34 mouse cellular contexts compared by ENCODE assay signal in the genomic region with DNA sequence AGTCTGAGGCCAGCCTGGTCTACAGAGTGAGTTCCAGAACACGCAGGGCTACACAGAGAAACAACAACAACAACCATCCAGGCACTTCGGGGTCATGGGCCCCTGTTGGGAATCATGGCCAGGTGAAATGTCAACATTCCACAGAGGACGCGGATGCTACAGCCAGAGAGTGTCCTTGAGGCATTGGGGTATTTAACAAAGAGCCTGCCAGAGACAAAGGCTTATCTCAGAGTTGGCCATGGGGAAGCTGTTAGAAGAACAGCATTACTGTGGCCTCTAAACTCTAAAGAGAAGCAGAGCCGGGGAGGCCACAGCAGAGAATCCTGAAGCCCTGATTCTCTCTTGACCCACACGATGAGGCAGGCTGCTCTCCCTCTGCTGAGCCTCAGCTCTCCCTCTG. TPM values are rescaled to one million over a fixed set of nuclear protein-coding genes. Genes with fewer than 3 reads are reported as not detected.
DNase-seq lines count a peak whose midpoint lies in the region; TF ChIP-seq lines count a peak whose summit lies in the region.
"Had no signal": no experiment of that assay in that cellular context is flagged by ENCODE, and none has a peak within 500 bp of the region (broad histone marks: within the 10 kb centered on the region; RNA-seq: fewer than 3 reads in every experiment).

No protein-coding gene starts in this region.

- H3K27ac ChIP-seq in gastrocnemius, adult 2 months: peak overlapping the region; percentile 92
- H3K27ac ChIP-seq: embryonic facial prominence, embryonic 12.5 days; embryonic facial prominence, embryonic 15.5 days; hindbrain, embryonic 10.5 days; hindbrain, embryonic 13.5 days; intestine, embryonic 15.5 days had no signal

- TF ChIP-seq CTCF in gastrocnemius, adult 2 months (IDR thresholded peaks at IDR 0.05): no peak

- DNase-seq in adrenal gland, adult 2 months: peak; percentile 47
- DNase-seq in adrenal gland, postnatal 10 days: no peak
- DNase-seq in gastrocnemius, adult 2 months: no peak
- DNase-seq in gastrocnemius, postnatal 36 days: no peak
- peak; percentile 75 for DNase-seq in R1 (ENCODE audit: low read depth, low spot score)
- DNase-seq in kidney, postnatal 25 days: no peak
- DNase-seq: adrenal gland, postnatal 25 days; B cell, adult 2 months; cerebellum, postnatal 25 days; forebrain, postnatal 0 days; gastrocnemius, postnatal 25 days; heart, postnatal 36 days; kidney, adult 11 months; kidney, adult 8-10 months had no signal

- intact Hi-C loops in gastrocnemius, adult 2 months (cut with DNase I): no loop called here
- intact Hi-C loops in gastrocnemius, postnatal 36 days (cut with DNase I): no loop called here

- H3K4me3 ChIP-seq in gastrocnemius, adult 2 months: peak overlapping the region; percentile 3
- H3K4me3 ChIP-seq: embryonic facial prominence, embryonic 12.5 days; embryonic facial prominence, embryonic 15.5 days; hindbrain, embryonic 10.5 days; hindbrain, embryonic 13.5 days; intestine, embryonic 15.5 days had no signal

RNA-seq across cellular contexts. Expression of gene Fitm2, which starts 3.6 kb away (rescaled TPM):
- total RNA-seq in adrenal gland, adult 2 months (2021): 100 to 1,000 TPM in 1 of 2 experiments, 10 to 100 TPM in 1; 88.8 to 102 TPM
- polyA plus RNA-seq in adrenal gland, adult 2 months (2012; rRNA removed): 58.7 and 60.9 TPM in 2 replicates
- total RNA-seq in adrenal gland, postnatal 10 days (2021): 10 to 100 TPM; 76.9 to 91.9 TPM
- total RNA-seq in gastrocnemius, adult 2 months (2021): 100 to 1,000 TPM in 1 of 2 experiments, 10 to 100 TPM in 1; 73.8 to 106 TPM
- 10 to 100 TPM; 70.2 to 84.3 TPM for total RNA-seq in gastrocnemius, postnatal 36 days (2021)

RNA-seq across cellular contexts. Expression of gene R3hdml, which starts 23.3 kb away (rescaled TPM):
- total RNA-seq in adrenal gland, adult 2 months (2021): not detected
- not detected in 2 replicates for polyA plus RNA-seq in adrenal gland, adult 2 months (2012; rRNA removed)
- not detected for total RNA-seq in adrenal gland, postnatal 10 days (2021)
- not detected for total RNA-seq in gastrocnemius, adult 2 months (2021)
- total RNA-seq in gastrocnemius, postnatal 36 days (2021): not detected
- total RNA-seq: adrenal gland, postnatal 25 days; CH12.LX; common myeloid progenitor, adult 5-6 weeks; G1E; gastrocnemius, adult 8-10 months; gastrocnemius, postnatal 25 days; granulocyte monocyte progenitor cell, adult 5-6 weeks; heart, adult 8-10 months; heart, postnatal 36 days had no signal
- polyA plus RNA-seq: brain, embryonic 14.5 days; embryonic facial prominence, embryonic 12.5 days; forebrain, embryonic 11.5 days; forebrain, embryonic 14.5 days; G1E; heart, embryonic 11.5 days; heart, embryonic 14.5 days; heart, postnatal 0 days; hindbrain, embryonic 10.5 days; hindbrain, embryonic 13.5 days; Patski had no signal

RNA-seq across cellular contexts. Expression of gene Gdap1l1, which starts 30.6 kb away (rescaled TPM):
- total RNA-seq in adrenal gland, adult 2 months (2021): 1 to 10 TPM; 2.2 to 4.2 TPM
- polyA plus RNA-seq in adrenal gland, adult 2 months (2012; rRNA removed): 6.5 and 8.7 TPM in 2 replicates
- total RNA-seq in adrenal gland, postnatal 10 days (2021): 1 to 10 TPM; 3.4 to 4.3 TPM
- not detected for total RNA-seq in gastrocnemius, adult 2 months (2021)
- total RNA-seq in gastrocnemius, postnatal 36 days (2021): not detected
- total RNA-seq: CH12.LX; gastrocnemius, postnatal 25 days; granulocyte monocyte progenitor cell, adult 5-6 weeks; heart, adult 8-10 months; heart, postnatal 36 days had no signal
- polyA plus RNA-seq: G1E; heart, postnatal 0 days had no signal

RNA-seq across cellular contexts. Expression of gene Hnf4a, which starts 37.7 kb away (rescaled TPM):
- total RNA-seq in adrenal gland, adult 2 months (2021): 1 to 10 TPM in 1 of 2 experiments, under 1 TPM in 1; 0.14 to 1.1 TPM
- 0.15 TPM in 1 of 2 replicates, not detected in the other for polyA plus RNA-seq in adrenal gland, adult 2 months (2012; rRNA removed)
- 10 to 100 TPM; 11.8 to 51.8 TPM for total RNA-seq in adrenal gland, postnatal 10 days (2021)
- not detected for total RNA-seq in gastrocnemius, adult 2 months (2021)
- not detected for total RNA-seq in gastrocnemius, postnatal 36 days (2021)
- total RNA-seq: adrenal gland, postnatal 25 days; CH12.LX; forebrain, postnatal 0 days; gastrocnemius, postnatal 25 days; heart, adult 8-10 months; heart, postnatal 36 days had no signal
- polyA plus RNA-seq: embryonic facial prominence, embryonic 12.5 days; embryonic facial prominence, embryonic 15.5 days; forebrain, embryonic 11.5 days; forebrain, embryonic 14.5 days; forebrain, postnatal 0 days; frontal cortex, adult 2 months; heart, embryonic 14.5 days; heart, postnatal 0 days; hindbrain, embryonic 10.5 days; hindbrain, embryonic 16.5 days had no signal

RNA-seq across cellular contexts. Expression of gene Oser1, which starts 44.4 kb away (rescaled TPM):
- 10 to 100 TPM; 29.2 to 49.2 TPM for total RNA-seq in adrenal gland, adult 2 months (2021)
- polyA plus RNA-seq in adrenal gland, adult 2 months (2012; rRNA removed): 3.0 TPM in 2 replicates
- total RNA-seq in adrenal gland, postnatal 10 days (2021): 10 to 100 TPM; 34.6 to 34.8 TPM
- 10 to 100 TPM; 32.4 to 38.2 TPM for total RNA-seq in gastrocnemius, adult 2 months (2021)
- total RNA-seq in gastrocnemius, postnatal 36 days (2021): 10 to 100 TPM; 31.3 to 32.4 TPM

Comparison
In these comparisons a context has a peak if more than half of its experiments do, and no peak if none do; other contexts are left out.
1. DNase-seq: peak in adrenal gland, adult 2 months (single experiment) and R1 (single experiment); none in adrenal gland, postnatal 10 days (single experiment), gastrocnemius, adult 2 months (single experiment), gastrocnemius, postnatal 36 days (0 of 2) and kidney, postnatal 25 days (0 of 2).